Mouse (Mus musculus) adrenal gland, postnatal 4 days (tissue): ENCODE measurements around the gene Htra3. TPM values are rescaled to one million over a fixed set of nuclear protein-coding genes. Genes with fewer than 3 reads are reported as not detected.

Experiments
- DNase-seq, 2 experiments: peaks; one replicate each; pipeline ENCODE4 v3.0.0; 2021 to 2022; ENCODE audit warnings: low spot score in 2 of 2, mixed read lengths in 2 of 2
- long read RNA-seq, 2 experiments: library from polyadenylated mRNA; stranded (forward); transcript quantifications; one replicate each; pipeline ENCODE4 v2.0.0; 2021
- total RNA-seq, 2 experiments: library from RNA; stranded (reverse); gene quantifications; 2 replicates each; pipeline ENCODE4 v1.2.3; 2021

Gene Htra3
- 10 to 100 TPM; 39.0 to 45.2 TPM for total RNA-seq
- long read RNA-seq, experiment 1, transcript Htra3-201 (9 exons, 2,750 nt) = major isoform, 36 of 49 reads
- long read RNA-seq, experiment 1, transcript Htra3-202 (7 exons, 1,901 nt) = minor isoform, 8 of 49 reads
- long read RNA-seq, experiment 1, partial matches to known transcripts = 4 of 49 reads
- long read RNA-seq, experiment 1, other reads (novel, unspliced or antisense) = 1 of 49 reads
- long read RNA-seq, experiment 2, transcript Htra3-201 (9 exons, 2,750 nt) = major isoform, 42 of 60 reads
- long read RNA-seq, experiment 2, transcript Htra3-202 (7 exons, 1,901 nt) = minor isoform, 6 of 60 reads
- long read RNA-seq, experiment 2, partial matches to known transcripts = 7 of 60 reads
- long read RNA-seq, experiment 2, other reads (novel, unspliced or antisense) = 5 of 60 reads

DNA sequence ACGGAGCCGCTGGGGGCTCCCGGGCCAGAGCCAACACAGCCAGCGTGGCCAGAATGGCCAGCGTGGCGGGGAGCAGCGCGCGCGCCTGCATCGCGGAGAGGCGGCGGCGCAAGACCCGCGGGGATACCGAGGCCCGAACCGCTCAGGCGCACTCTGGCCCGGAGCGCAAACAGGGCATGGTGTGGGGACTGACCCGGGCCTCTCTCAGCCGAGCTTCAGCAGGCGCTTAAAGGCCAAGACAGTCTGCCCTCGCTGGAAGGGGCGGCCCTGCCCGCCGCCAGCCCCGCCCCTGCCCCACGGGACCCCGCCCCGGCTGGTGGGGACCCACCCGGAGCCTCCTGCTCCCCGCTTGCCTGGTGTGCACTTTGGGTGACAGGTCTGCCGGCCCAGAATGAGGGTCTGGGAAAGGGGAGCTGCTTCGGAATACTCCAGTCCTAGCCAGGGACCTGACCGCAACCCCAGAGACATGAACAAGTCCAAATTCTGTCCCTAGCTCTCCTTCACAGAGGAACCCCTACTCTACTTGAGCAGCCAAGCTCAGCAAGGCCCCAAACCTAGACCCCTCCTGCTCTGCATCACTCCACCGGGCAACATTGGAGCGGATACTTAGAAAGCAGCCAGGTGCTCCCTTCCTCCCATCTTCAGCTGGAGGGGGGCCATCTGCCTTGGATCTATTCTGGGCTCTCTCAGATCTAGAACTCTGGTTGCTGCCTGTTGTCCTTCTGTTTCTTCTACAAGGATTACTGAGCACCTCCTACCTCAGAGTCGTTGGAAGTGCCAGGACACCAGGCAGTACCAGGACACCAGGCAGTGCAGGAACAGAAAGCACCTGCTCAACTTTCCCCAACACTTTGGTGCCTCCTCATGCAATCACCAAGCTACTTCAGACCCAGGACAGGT is at the start of gene Htra3:
Gene Htra3, minus strand, starts transcription at position 527 of the 900 bp plus-strand sequence.
- DNase-seq = no peak

DNA sequence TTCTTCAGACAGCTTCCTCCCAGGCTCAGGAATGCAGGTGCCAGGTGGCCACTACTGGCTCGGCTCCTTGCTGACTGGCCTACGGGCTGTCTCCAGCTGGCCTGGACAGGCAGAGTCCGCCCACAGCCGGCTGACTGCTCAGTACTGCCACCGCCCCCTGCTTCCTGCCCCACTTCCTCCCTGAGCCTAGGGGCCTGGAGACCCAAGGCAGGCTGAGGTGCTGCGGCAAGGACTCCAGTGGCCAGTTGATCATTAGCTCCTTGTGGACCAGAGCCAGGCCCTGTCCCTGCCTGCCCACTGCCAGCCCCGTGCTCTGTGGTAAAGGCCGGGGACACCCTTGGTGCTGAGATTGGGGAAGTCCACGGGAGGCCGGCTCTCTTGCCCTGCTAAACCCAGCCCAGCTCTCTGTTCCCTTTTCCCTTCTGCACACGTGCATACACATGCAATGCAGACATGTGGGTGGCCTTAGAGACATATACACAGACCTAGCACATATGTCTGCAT is 49.4 kb upstream of the Htra3 start:
- peak in 1 of 2 experiments; percentile 31 for DNase-seq

- DNase-seq = no peak
Measured at GRCm38 (mm10) chr5:35728344-35728956, 48.9 kb upstream of the Htra3 start.

GRCm38 (mm10) chr5:35727447-35727846 is 47.9 kb upstream of the Htra3 start:
- DNase-seq = no peak

DNA sequence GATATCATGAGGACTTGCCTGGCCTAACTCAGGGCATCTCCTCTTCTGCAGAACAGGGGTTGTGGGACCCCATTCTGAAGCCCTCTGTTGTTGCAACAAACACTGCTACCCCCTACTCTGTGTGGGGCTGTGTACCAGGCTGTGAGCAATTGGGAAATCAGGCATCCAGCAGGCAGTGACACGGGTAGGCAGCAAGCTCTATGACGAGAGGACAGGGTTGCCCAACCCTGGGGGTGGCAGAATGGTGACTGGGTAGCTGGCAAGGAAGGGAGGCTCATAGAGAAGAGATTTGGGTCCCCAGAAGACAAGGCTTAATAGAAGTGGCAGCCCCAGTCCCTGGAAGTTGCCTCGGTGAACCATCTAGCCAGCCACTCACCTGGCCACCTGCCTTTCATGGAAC is 46.3 kb upstream of the Htra3 start:
- DNase-seq = no peak

GRCm38 (mm10) chr5:35723900-35724299 is 44.3 kb upstream of the Htra3 start:
- DNase-seq = no peak

- DNase-seq = no peak
Measured at GRCm38 (mm10) chr5:35722654-35723053, 43.1 kb upstream of the Htra3 start.

DNA sequence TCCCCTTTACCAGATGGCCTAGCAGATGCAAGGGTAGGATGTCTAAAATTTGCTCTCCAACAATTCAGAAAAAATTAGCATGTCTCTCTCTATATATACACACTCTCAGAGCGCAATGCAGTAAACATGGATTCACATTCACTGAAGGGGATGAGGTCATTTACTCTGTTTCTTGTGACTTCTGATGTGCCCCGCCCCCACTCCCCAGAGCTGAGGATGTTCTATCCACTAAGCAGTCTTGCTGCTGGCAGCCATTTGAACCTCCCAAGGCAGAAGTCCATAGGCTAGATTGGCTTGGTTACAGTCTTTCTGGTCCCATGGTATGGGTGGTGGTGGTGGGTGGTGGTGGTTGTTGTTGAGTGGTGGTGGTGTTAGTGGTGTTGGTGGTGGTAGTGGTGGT is 42.4 kb upstream of the Htra3 start:
- DNase-seq = no peak

GRCm38 (mm10) chr5:35719880-35720279 is 40.3 kb upstream of the Htra3 start:
- no peak for DNase-seq

DNA sequence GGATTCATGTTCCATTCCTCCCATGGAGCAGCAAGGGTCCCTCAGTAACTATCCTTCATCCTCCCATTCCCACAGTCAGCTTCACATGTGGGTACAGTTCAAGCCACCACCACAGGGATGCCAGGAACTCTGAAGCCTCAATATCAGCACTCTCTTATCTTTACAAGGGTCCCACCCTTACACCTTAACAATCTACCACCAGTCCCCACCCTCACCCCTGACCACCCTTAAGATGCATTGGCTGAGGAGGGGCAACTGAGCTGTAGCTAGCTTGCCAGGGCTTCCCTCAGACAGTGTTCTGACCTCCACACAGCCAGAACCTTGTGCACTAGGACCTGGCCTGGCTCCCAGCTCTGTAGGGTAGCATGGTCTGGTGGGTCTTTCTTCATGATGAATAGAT is 39.8 kb upstream of the Htra3 start:
- DNase-seq = no peak

DNA sequence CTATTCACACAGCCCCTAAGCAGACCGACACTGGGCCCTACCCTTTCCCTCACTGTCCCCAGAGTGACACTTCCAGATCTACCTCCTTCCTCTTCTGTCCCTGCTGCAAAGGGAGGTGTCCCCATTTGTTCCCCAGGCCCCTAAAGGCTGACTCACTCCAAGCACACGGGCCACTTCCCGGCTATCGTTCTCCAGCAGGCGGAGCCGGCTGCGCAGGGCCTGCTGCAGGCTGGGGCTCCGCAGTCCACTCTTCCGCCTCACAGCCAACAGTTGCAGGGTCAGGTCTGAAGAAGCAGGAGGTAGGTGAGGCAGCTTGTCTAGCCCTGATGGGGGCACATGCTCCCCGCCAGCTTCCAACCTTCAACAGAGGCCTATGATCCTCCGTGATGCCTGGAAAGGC is 39.2 kb upstream of the Htra3 start:
- no peak for DNase-seq

DNA sequence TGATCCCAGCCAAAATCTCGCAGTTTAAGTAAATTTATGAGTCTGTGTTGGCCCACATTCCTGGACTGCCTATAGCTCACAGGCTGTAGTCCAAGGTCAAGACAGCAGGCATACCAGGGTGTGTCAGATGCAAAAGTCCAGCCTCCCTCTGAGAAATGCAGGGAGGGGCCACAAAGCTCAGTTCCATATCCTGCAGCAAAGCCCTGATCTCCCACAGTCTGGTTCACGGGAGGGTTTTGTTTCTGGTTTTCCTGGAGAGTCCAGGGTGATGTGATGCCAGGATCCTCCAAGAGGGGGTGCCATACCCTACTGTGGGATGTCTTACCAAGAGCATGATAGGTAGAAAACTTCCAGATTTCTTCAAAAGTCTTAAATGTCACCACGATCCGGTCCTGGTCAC is 38.4 kb upstream of the Htra3 start:
- DNase-seq = peak in 1 of 2 experiments; percentile 46

- DNase-seq = no peak
Measured at GRCm38 (mm10) chr5:35717455-35717854, 37.9 kb upstream of the Htra3 start.

- peak; percentile 33 to 56 for DNase-seq
Measured at GRCm38 (mm10) chr5:35713649-35714354, 34.2 kb upstream of the Htra3 start.

- DNase-seq = no peak
Measured at GRCm38 (mm10) chr5:35712517-35712916, 32.9 kb upstream of the Htra3 start.

DNA sequence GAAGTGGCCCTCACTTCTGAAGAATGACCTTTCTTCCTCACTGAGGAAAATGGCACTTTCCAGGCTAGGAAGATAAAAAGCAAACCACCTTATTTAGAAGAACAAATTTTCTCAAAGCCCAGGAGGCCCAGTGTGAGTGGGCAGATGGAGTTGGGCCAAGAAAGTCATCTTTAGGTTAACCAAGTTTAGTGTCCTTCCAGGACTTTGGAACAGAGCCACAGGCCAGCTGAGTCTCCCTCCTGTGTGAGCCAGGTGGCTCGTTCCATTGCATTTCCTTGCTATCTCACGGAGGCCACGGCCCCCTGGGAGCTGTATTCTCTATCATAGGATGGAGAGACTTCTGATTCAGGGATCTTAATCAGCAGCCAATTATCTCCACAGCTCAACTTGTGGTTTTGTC is 31.3 kb upstream of the Htra3 start:
- no peak for DNase-seq

DNA sequence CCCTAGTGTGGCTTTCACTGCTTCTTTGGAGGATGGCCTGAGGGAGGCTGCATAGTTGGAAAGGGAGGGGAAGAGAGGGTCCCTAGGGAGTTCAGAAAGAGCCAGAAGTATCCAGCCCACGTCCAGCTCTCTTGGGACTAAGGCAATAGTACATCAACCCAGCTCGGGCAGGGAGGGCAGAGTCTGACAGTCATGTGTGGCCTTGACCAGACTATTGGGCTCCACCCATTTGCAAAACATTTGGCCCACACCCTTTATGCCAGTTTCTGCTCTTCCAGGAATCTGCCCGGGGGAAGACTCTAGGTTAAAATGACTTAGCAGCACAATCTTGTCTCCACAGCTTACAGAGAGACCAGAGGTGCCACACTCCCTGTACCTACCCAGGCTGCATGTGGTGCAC is 30.9 kb upstream of the Htra3 start:
- no peak for DNase-seq

- no peak for DNase-seq
Measured at GRCm38 (mm10) chr5:35705411-35705810, 25.8 kb upstream of the Htra3 start.

DNA sequence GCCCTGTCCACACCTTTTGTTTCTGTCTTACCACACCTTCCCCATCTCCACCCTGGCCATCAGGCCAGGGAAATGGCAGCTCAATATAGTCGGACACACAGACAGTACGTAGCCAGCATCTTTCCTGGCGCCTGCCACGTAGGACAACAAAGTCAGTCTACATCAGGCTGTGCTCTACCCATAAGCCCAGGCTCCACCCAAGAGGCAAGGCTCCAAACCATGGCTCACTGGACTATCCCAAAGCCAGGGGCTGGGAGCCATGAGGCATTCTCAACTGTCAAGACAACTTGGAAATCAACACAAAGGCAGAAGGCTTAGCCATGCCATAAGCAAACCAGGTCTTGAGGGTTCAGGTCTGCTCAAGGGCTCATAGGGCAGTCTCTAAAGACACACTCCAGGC is 24.2 kb upstream of the Htra3 start:
- DNase-seq = no peak

DNA sequence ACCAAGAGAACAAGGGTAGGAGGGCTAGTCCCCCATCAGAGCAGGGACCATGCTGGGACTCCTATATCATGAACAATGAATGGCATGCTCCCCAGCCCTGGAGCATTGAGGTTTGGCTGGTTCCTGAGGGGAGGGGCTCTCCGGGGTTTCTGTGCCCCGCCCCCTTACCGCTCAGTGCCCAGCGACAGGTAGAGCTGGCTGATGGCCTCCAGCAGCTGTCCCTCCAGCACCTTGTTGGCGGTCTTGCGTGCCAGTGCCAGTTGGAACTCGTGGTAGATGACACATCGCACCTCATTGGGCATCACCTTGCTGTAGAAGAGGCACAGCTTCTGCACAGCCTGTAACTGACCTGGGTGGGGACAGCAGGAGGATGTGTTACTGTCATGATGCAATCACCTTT is 23.6 kb upstream of the Htra3 start:
- no peak for DNase-seq

- no peak for DNase-seq
Measured at GRCm38 (mm10) chr5:35702582-35703140, 23.1 kb upstream of the Htra3 start.
